In genomic region chr1:42025781-42026180, GRCm38 (mm10) we compare ENCODE assay signal across 29 mouse cellular contexts.
"Had no signal": no experiment of that assay in that cellular context is flagged by ENCODE, and none has a peak within 500 bp of the region (broad histone marks: within the 10 kb centered on the region; RNA-seq: fewer than 3 reads in every experiment).

No protein-coding gene starts in this region.

- DNase-seq: cerebellum, adult 2 months; cerebellum, adult 8-10 months; cerebellum, adult 9-10 months; cerebellum, adult 9-11 months; cerebellum, postnatal 10 days; cerebellum, postnatal 14 days; cerebellum, postnatal 25 days; cerebellum, postnatal 36 days; forebrain, postnatal 0 days; gastrocnemius, adult 2 months; gastrocnemius, postnatal 10 days; gastrocnemius, postnatal 14 days; gastrocnemius, postnatal 25 days; gastrocnemius, postnatal 36 days; heart, adult 11 months; heart, adult 18-20 months; heart, adult 2 months had no signal

- H3K4me1 ChIP-seq: forebrain, embryonic 12.5 days; forebrain, embryonic 13.5 days; forebrain, embryonic 15.5 days; heart, embryonic 10.5 days had no signal

- H3K9me3 ChIP-seq: embryonic facial prominence, embryonic 10.5 days; embryonic facial prominence, embryonic 15.5 days; forebrain, embryonic 12.5 days; forebrain, embryonic 13.5 days; forebrain, embryonic 15.5 days; heart, embryonic 10.5 days had no signal

- H3K36me3 ChIP-seq: embryonic facial prominence, embryonic 10.5 days; embryonic facial prominence, embryonic 12.5 days; embryonic facial prominence, embryonic 13.5 days; embryonic facial prominence, embryonic 15.5 days; forebrain, embryonic 10.5 days; forebrain, embryonic 12.5 days; forebrain, embryonic 15.5 days; heart, embryonic 10.5 days had no signal

- H3K9ac ChIP-seq: embryonic facial prominence, embryonic 12.5 days; embryonic facial prominence, embryonic 13.5 days; embryonic facial prominence, embryonic 15.5 days; forebrain, embryonic 12.5 days; forebrain, embryonic 13.5 days; forebrain, embryonic 15.5 days; forebrain, postnatal 0 days had no signal

- H3K4me3 ChIP-seq: embryonic facial prominence, embryonic 10.5 days; embryonic facial prominence, embryonic 12.5 days; embryonic facial prominence, embryonic 13.5 days; embryonic facial prominence, embryonic 15.5 days; erythroblast, embryonic 14.5 days; forebrain, embryonic 10.5 days; forebrain, embryonic 12.5 days; forebrain, embryonic 13.5 days; forebrain, embryonic 15.5 days; gastrocnemius, adult 2 months; heart, adult 2 months; heart, embryonic 10.5 days had no signal

- H3K4me2 ChIP-seq: forebrain, embryonic 12.5 days; forebrain, embryonic 13.5 days; forebrain, embryonic 15.5 days had no signal

- H3K27me3 ChIP-seq: embryonic facial prominence, embryonic 12.5 days; embryonic facial prominence, embryonic 13.5 days; embryonic facial prominence, embryonic 15.5 days; forebrain, embryonic 12.5 days; forebrain, embryonic 13.5 days; forebrain, embryonic 15.5 days had no signal

- H3K27ac ChIP-seq: embryonic facial prominence, embryonic 10.5 days; embryonic facial prominence, embryonic 12.5 days; embryonic facial prominence, embryonic 15.5 days; forebrain, embryonic 10.5 days; forebrain, embryonic 12.5 days; forebrain, embryonic 13.5 days; forebrain, embryonic 15.5 days; gastrocnemius, adult 2 months; heart, adult 2 months; heart, embryonic 10.5 days had no signal

- ATAC-seq: forebrain, embryonic 13.5 days; forebrain, embryonic 14.5 days; forebrain, embryonic 15.5 days; forebrain, embryonic 16.5 days; forebrain, postnatal 0 days had no signal
